Mouse (Mus musculus) hindbrain, embryonic 10.5 days (tissue): ENCODE measurements around the gene Peli2. TPM values are rescaled to one million over a fixed set of nuclear protein-coding genes. Genes with fewer than 3 reads are reported as not detected.

ENCODE experiments used
- DNase-seq: peaks from one replicate; pipeline ENCODE4 v3.0.0-alpha.2; 2017; ENCODE audit warnings: low spot score
- H3K27ac ChIP-seq: fragments of 300-500 bp; sonication (generic); 2 replicates; pipeline ENCODE4 v1.5.1; 2016; ENCODE audit warnings: mild to moderate bottlenecking, moderate library complexity
- H3K27me3 ChIP-seq: fragments of 300-500 bp; sonication (generic); 2 replicates; pipeline ENCODE4 v1.6.1; 2016; ENCODE audit warnings: mild to moderate bottlenecking; ENCODE audit not compliant: poor library complexity, insufficient read depth, severe bottlenecking
- H3K36me3 ChIP-seq: fragments of 300-500 bp; sonication (generic); 2 replicates; pipeline ENCODE4 v1.6.1; 2016; ENCODE audit warnings: mild to moderate bottlenecking, moderate library complexity
- H3K4me1 ChIP-seq: fragments of 300-500 bp; sonication (generic); replicated peaks from 2 replicates; pipeline ENCODE4 v1.6.1; 2016; ENCODE audit warnings: mild to moderate bottlenecking
- H3K4me3 ChIP-seq: fragments of 300-500 bp; sonication (generic); 2 replicates; pipeline ENCODE4 v1.5.1; 2016; ENCODE audit warnings: mild to moderate bottlenecking, moderate library complexity
- H3K9me3 ChIP-seq: fragments of 300-500 bp; sonication (generic); 2 replicates; pipeline ENCODE4 v1.6.1; 2016; ENCODE audit warnings: mild to moderate bottlenecking, moderate library complexity
- WGBS: fragments of 180-500 bp; shearing (Covaris S2); methylation state at CpG from one replicate; pipeline ENCODE4 v1.1.7; 2016; 5-methylcytosine and 5-hydroxymethylcytosine counted together
- polyA plus RNA-seq: library from polyadenylated mRNA; unstranded; fragments of >200 nt; fragmentation: Nextera tagmentation; extraction: Ambion mirVana; gene quantifications from 2 replicates; pipeline ENCODE4 v1.2.1, GENCODE M21; 2016

Peli2 gene
- polyA plus RNA-seq, 1 experiment from 2014 or later: 16.9 TPM

DNA sequence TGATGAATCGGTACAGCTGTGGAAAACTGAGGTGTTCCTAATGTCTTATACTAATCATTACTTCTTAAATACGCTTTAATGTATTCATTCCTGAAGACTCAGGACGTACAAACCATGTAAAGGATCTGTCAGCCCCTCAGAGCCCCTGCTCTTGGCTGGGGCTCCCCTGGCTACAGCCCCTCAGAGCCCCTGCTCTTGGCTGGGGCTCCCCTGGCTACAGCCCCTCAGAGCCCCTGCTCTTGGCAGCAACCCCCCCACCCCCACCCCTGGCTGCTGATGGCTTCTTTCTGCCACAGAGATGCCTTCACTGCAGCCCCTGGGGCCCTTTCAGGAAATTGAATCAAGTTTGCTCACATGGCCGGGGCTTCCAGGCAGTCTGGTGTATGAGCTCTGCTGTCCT, 22.5 kb downstream of the Peli2 start:
- H3K36me3 ChIP-seq: peaks cover 14% of the 10 kb centered on the region; the same call in 1 of the 2 replicates
- no peaks in the 10 kb centered on the region for H3K27me3 ChIP-seq
- H3K4me1 ChIP-seq: peaks cover 45% of the 10 kb centered on the region
- no peaks in the 10 kb centered on the region for H3K9me3 ChIP-seq
- peak overlapping the region; percentile 69 for H3K27ac ChIP-seq
- 39% methylated on average over 4 of the region's 4 CpGs for WGBS
- H3K4me3 ChIP-seq: peak overlapping the region; percentile 4; the same call in 1 of the 2 replicates
- DNase-seq: no peak

DNA sequence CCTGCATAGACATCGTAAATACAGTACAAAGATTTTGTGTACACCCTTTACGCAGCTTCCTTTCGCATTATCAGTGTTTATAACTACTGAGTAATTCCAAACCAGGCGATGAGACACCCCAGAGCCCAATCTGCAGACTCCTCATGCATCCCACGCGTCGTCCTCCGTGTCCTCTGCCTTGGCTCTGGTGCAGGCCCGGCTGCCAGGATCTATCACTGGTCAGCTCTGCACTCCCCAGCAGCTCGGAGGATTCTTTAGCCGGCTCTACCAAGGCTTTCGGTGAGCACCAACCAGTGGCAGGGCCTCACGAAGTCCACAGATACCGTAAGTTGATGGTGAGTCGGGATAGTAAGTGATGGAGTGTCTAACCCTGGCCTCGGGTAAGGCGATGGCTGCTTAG, 23.7 kb downstream of the Peli2 start:
- WGBS: 93% methylated on average over 17 of the region's 17 CpGs
- no peak overlapping the region for H3K27ac ChIP-seq
- no peaks in the 10 kb centered on the region for H3K27me3 ChIP-seq
- H3K9me3 ChIP-seq: no peaks in the 10 kb centered on the region
- no peak overlapping the region for H3K4me3 ChIP-seq
- peaks cover 14% of the 10 kb centered on the region; the same call in 1 of the 2 replicates for H3K36me3 ChIP-seq
- peaks cover 34% of the 10 kb centered on the region for H3K4me1 ChIP-seq
- DNase-seq: no peak

DNA sequence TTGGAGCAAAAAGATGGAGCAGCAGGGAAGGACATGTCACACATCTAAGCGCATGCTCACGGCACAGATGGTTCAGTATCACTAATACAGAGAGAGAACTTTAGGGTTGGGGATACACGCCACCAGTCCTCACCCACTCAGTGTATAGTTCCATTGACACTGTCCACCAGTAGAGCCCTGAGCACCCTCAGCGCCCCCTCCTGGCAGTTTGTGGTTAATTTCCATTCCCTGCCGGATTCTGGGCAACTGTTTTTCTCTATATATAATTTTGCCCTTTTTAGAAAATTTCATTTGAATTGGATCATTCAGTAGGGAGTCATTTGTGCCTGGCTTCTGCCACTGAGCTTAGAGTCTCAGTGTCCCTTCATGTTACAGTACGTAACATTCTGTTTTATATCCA, 27.1 kb downstream of the Peli2 start:
- no peaks in the 10 kb centered on the region for H3K27me3 ChIP-seq
- H3K4me3 ChIP-seq: no peak overlapping the region
- H3K9me3 ChIP-seq: no peaks in the 10 kb centered on the region
- H3K36me3 ChIP-seq: peaks cover 8% of the 10 kb centered on the region; the same call in 1 of the 2 replicates
- WGBS: 82% methylated on average over 6 of the region's 6 CpGs
- no peak for DNase-seq
- peaks cover 13% of the 10 kb centered on the region for H3K4me1 ChIP-seq
- no peak overlapping the region for H3K27ac ChIP-seq

DNA sequence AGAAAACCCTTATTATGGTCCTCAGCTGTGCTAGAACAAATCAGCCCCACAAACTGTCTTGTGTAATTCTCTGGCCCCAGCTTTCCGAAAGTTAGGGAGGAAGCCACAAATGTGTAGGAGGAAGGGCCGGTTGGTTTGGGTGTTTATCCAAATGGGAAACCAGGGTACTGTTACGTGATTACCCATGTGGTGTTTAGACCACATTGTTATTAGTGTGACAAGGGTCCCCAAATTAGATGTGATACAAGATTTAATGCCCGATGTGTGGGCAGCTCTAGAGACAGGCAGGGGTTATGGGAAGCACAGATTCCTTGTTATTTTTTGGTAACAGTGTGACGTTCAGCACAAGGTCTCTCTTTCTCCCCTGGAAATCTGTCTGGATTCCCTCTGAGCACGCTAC, 28.0 kb downstream of the Peli2 start:
- WGBS: 94% methylated on average over 6 of the region's 6 CpGs

DNA sequence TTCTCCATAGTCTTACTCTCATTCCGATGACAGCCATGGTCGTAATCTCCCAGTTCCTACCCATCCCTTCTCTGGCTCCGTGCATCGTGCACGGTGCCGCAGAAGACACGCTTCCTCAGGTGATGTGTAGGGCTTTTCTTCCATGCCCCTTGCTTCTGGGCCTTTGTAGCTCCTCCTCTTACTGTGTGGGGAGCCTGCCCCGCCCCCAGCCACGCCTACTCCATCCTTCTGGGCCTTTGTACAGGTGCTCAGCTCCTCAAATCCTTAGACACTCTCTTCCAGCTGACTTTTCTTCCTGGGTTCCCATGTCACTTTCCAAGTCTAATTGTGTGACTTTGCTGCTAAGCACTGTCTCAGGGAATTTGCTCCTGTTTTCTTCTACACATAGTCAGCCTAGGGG, 28.7 kb downstream of the Peli2 start:
- WGBS: 90% methylated on average over 9 of the region's 9 CpGs

More for the DNA sequence above, 28.0 kb downstream of the Peli2 start:
- Histone ChIP-seq H3K27ac (no peak overlapping the region), H3K4me3 (no peak overlapping the region), H3K27me3 (no peaks in the 10 kb centered on the region), H3K36me3 (peaks cover 8% of the 10 kb centered on the region; the same call in 1 of the 2 replicates), H3K4me1 (peaks cover 4% of the 10 kb centered on the region), H3K9me3 (no peaks in the 10 kb centered on the region)
- DNase-seq: no peak

DNA sequence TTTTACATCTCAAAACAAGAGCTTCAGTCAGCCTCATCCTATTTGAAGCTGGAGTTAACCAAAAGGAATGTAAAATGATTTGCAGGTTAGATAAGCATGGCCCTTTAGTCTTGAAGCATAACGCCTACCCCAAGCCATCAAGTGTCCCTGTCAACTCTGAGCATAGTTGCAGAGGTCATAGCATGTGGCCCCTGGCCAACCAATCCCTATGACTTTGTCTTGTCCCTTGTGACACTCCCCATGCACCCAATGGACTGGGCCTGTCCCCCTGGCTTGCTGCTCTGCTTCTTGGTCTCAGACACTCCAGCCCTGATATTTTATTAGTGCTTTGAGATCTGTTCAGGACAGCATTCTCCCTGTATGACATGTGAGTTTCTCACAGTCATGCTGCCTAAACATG, 30.3 kb downstream of the Peli2 start:
- Histone ChIP-seq H3K4me3 (no peak overlapping the region), H3K27ac (no peak overlapping the region), H3K27me3 (no peaks in the 10 kb centered on the region), H3K9me3 (no peaks in the 10 kb centered on the region), H3K4me1 (no peaks in the 10 kb centered on the region; the same call in 1 of the 2 replicates), H3K36me3 (peaks cover 4% of the 10 kb centered on the region; the same call in 1 of the 2 replicates)
- 89% methylated on average over 1 of the region's 1 CpGs for WGBS
- no peak for DNase-seq

More for the DNA sequence above, 28.7 kb downstream of the Peli2 start:
- Histone ChIP-seq H3K27me3 (no peaks in the 10 kb centered on the region), H3K4me3 (no peak overlapping the region), H3K4me1 (no peaks in the 10 kb centered on the region; the same call in 1 of the 2 replicates), H3K27ac (no peak overlapping the region), H3K9me3 (no peaks in the 10 kb centered on the region), H3K36me3 (peaks cover 6% of the 10 kb centered on the region; the same call in 1 of the 2 replicates)
- no peak for DNase-seq

DNA sequence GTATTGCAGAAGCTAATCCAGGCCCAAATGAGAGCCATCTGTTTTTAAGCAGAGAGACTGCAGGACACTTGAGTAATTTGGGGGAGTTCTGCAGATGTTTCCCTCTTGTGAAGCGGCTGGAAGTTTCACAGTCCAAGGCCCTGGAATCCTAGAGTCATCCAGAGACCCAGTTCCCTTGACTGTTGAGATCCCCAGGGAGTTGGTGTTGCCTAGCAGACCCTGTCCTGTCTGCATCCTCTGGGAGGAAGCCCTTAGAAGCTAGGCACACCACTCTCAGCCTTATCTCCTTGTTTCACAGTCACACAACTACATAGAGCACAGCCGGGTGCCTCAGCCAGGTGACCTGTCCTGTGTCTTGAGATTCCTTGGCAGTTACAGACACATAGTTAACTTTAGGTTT, 30.9 kb downstream of the Peli2 start:
- Histone ChIP-seq H3K4me1 (peaks cover under 1% of the 10 kb centered on the region; the same call in 1 of the 2 replicates), H3K27ac (no peak overlapping the region), H3K27me3 (no peaks in the 10 kb centered on the region), H3K4me3 (no peak overlapping the region), H3K9me3 (no peaks in the 10 kb centered on the region), H3K36me3 (peaks cover 2% of the 10 kb centered on the region; the same call in 1 of the 2 replicates)
- 79% methylated on average over 2 of the region's 2 CpGs for WGBS
- DNase-seq: no peak

DNA sequence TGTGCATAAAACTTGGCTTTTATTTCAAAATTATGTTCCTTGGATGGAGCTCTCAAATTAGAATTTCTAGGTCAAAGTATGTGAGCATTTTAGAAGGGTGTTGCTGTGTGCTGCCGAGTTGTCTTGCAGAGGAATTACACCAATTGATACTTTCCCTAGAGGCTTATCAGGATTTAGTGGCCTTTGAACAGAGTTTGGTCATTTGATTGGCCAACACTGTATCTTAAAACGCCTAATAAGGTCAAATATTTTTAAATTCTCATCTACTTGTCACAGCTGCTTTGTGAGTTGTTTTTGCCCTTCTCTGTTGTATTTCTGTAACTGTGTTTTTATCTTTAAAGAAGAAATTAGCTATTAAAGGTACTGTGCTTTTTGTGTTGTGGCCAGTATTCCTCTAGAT, 32.4 kb downstream of the Peli2 start:
- H3K9me3 ChIP-seq: no peaks in the 10 kb centered on the region
- H3K36me3 ChIP-seq: no peaks in the 10 kb centered on the region
- no peak overlapping the region for H3K4me3 ChIP-seq
- no peaks in the 10 kb centered on the region for H3K27me3 ChIP-seq
- 85% methylated on average over 2 of the region's 2 CpGs for WGBS
- no peak for DNase-seq
- no peak overlapping the region for H3K27ac ChIP-seq
- H3K4me1 ChIP-seq: peaks cover 13% of the 10 kb centered on the region

DNA sequence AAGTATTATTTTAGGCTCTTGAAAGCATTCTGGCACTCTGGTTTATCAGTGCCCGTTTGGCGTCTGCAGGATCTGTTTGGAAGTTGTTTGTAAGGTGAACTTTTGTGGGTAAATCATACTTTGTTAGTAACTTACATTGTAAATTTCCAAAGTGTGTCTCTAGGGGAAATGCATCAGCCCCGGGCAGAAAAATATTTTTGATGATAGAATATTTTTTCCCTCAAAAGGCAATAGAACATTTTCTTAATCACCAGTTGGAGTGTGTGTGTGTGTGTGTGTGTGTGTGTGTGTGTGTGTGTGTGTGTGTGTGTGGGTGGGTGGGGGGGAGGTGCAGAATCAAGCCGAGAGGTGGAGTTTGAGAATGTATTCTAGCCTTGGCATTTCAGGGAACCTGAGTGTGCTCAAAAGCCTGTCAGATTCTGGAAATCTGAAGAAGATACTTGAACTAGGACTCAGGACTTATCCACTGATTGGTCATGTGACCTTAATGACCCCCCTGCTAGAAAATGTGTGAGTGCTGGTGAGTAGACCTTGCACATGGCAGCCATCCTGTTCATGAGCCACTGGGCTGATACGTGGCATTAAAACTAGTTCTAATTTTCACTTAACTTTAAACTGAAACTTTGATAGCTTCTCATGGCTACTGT, 33.4 kb downstream of the Peli2 start:
- H3K36me3 ChIP-seq: no peaks in the 10 kb centered on the region
- H3K4me3 ChIP-seq: no peak overlapping the region
- H3K9me3 ChIP-seq: no peaks in the 10 kb centered on the region
- no peak for DNase-seq
- H3K4me1 ChIP-seq: peaks cover 22% of the 10 kb centered on the region
- 93% methylated on average over 5 of the region's 5 CpGs for WGBS
- no peaks in the 10 kb centered on the region for H3K27me3 ChIP-seq
- no peak overlapping the region for H3K27ac ChIP-seq

DNA sequence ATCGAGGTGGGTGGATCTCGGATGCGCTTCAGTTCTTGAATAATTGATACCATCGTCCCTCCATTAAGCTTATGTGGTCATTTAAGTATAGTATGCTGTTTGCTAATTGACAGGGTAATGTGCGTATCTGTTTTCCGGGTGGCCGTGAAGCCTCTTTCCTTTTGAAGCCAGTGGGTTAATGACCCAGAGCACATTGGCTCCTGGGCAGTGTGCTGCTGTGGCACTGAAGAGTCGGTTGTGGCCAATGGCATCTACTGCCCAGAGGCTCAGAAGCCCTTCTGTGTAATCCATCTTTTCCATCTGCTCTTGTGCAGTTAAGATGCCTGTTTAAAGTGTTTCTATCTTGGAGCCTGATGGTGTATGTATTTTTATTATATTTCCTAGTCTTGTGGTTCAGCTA, 34.0 kb downstream of the Peli2 start:
- no peak for DNase-seq
- 79% methylated on average over 8 of the region's 8 CpGs for WGBS
- Histone ChIP-seq H3K36me3 (no peaks in the 10 kb centered on the region), H3K4me1 (peaks cover 28% of the 10 kb centered on the region), H3K4me3 (no peak overlapping the region), H3K27ac (no peak overlapping the region), H3K27me3 (no peaks in the 10 kb centered on the region), H3K9me3 (no peaks in the 10 kb centered on the region)

DNA sequence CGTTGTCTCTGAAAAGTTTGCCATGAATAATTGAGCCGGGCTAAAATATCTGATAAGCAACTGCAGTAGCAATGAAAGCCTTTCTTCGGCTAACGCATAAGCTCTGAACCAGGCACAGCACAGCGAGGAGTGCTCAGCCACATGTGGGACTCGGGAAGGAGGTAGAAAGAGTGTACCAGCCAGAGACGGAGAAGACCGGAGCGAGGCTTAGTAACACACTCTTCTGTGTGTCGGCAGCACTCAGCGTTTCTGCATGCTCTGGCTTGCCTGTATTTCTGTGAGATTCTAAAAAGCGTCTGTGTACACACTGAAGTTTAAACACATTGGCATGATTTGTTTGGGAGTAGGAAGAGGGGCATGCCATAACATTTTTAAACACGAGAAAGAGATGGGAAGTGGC, 34.5 kb downstream of the Peli2 start:
- WGBS: 86% methylated on average over 13 of the region's 13 CpGs
- 0 out of 2 replicates have a peak, but pooled peaks cover 2% of the 10 kb centered on the region for H3K9me3 ChIP-seq
- no peak overlapping the region for H3K4me3 ChIP-seq
- H3K27ac ChIP-seq: no peak overlapping the region
- H3K4me1 ChIP-seq: peaks cover 28% of the 10 kb centered on the region
- no peak for DNase-seq
- H3K27me3 ChIP-seq: no peaks in the 10 kb centered on the region
- H3K36me3 ChIP-seq: peaks cover 4% of the 10 kb centered on the region

DNA sequence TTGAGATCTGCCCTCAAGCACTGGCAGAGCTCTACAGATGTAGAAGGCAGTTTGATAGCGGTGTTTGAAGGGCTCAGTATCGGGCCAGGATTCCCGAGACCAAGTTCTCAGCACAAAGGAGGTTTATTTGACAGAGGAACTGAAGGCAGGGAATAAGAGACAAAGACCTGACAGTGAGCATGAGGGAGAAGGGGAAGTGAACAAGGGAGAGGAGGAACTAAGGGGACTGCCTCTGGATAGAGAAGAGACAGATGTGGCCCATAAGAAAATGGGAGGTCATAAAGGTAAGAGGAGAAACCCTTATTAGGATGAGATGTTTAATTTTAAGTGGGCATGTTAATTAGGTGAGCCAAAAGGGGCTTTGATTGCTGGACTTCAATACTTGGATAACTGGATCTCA, 36.5 kb downstream of the Peli2 start:
- Histone ChIP-seq H3K4me1 (peaks cover 28% of the 10 kb centered on the region), H3K9me3 (0 out of 2 replicates have a peak, but pooled peaks cover 6% of the 10 kb centered on the region), H3K36me3 (peaks cover 20% of the 10 kb centered on the region), H3K4me3 (no peak overlapping the region), H3K27me3 (no peaks in the 10 kb centered on the region), H3K27ac (0 out of 2 replicates have a peak overlapping the region, but pooled peaks have one; percentile 8)
- WGBS: 72% methylated on average over 3 of the region's 3 CpGs
- no peak for DNase-seq

DNA sequence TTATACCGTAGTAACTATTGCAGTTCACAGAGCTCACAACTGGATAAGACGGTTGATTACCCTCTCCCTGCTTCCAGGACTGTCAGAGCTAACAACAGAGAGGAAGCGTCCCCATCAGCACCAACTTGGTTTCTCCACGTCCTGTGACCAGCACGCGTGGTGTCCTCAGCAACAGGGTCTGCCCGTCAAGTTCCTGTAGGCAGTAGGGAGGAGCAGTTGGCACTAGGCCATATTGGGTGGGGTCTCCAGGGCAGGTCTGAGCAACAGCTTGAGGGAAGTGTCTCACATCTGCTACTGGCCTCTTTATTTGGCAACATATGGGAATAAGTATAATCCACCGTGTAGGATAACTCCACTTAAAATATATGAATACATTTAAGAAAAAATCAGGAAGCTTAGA, 37.2 kb downstream of the Peli2 start:
- Histone ChIP-seq H3K4me3 (no peak overlapping the region), H3K36me3 (peaks cover 20% of the 10 kb centered on the region), H3K27ac (no peak overlapping the region), H3K4me1 (peaks cover 35% of the 10 kb centered on the region), H3K9me3 (0 out of 2 replicates have a peak, but pooled peaks cover 6% of the 10 kb centered on the region), H3K27me3 (no peaks in the 10 kb centered on the region)
- DNase-seq: no peak
- WGBS: 93% methylated on average over 8 of the region's 8 CpGs
